Mouse (Mus musculus) heart, embryonic 12.5 days (tissue): ENCODE data around the gene Exosc5. TPM values are rescaled to one million over a fixed set of nuclear protein-coding genes. Genes with fewer than 3 reads are reported as not detected.

Experiments
- ATAC-seq: fragments of 200-750 bp; cut with Nextera tagmentation; 2 replicates; pipeline ENCODE4 v1.8.0; 2017; ENCODE audit warnings: moderate TSS enrichment, moderate library complexity; ENCODE audit not compliant: insufficient number of reproducible peaks, low FRiP score
- H3K27ac ChIP-seq: fragments of 300-500 bp; sonication (generic); 2 replicates; pipeline ENCODE4 v1.5.1; 2016; ENCODE audit warnings: mild to moderate bottlenecking, moderate library complexity; ENCODE audit not compliant: poor library complexity, severe bottlenecking
- H3K27me3 ChIP-seq: fragments of 300-500 bp; sonication (generic); replicated peaks from 2 replicates; pipeline ENCODE4 v1.6.1; 2016; ENCODE audit warnings: mild to moderate bottlenecking, moderate library complexity
- H3K36me3 ChIP-seq: fragments of 300-500 bp; sonication (generic); 2 replicates; pipeline ENCODE4 v1.6.1; 2016; ENCODE audit warnings: mild to moderate bottlenecking, moderate library complexity
- H3K4me1 ChIP-seq: fragments of 300-500 bp; sonication (generic); replicated peaks from 2 replicates; pipeline ENCODE4 v1.6.1; 2016; ENCODE audit warnings: mild to moderate bottlenecking
- H3K4me2 ChIP-seq: fragments of 300-500 bp; sonication (generic); 2 replicates; pipeline ENCODE4 v1.6.1; 2016; ENCODE audit warnings: mild to moderate bottlenecking, moderate library complexity
- H3K4me3 ChIP-seq: fragments of 300-500 bp; sonication (generic); 2 replicates; pipeline ENCODE4 v1.5.1; 2016; ENCODE audit warnings: mild to moderate bottlenecking
- H3K9ac ChIP-seq: fragments of 300-500 bp; sonication (generic); 2 replicates; pipeline ENCODE4 v1.6.1; 2016; ENCODE audit warnings: mild to moderate bottlenecking, moderate library complexity
- H3K9me3 ChIP-seq: fragments of 300-500 bp; sonication (generic); replicated peaks from 2 replicates; pipeline ENCODE4 v1.6.1; 2016; ENCODE audit warnings: mild to moderate bottlenecking, moderate library complexity
- WGBS: fragments of 180-500 bp; shearing (Covaris S2); methylation state at CpG from one replicate; pipeline ENCODE4 v1.1.7; 2016; 5-methylcytosine and 5-hydroxymethylcytosine counted together
- polyA plus RNA-seq: library from polyadenylated mRNA; unstranded; fragments of >200 nt; fragmentation: Nextera tagmentation; extraction: Ambion mirVana; gene quantifications from 2 replicates; pipeline ENCODE4 v1.2.1, GENCODE M21; 2016

The Exosc5 gene
- polyA plus RNA-seq, 1 experiment from 2014 or later: 37.2 TPM

GRCm38 (mm10) chr7:25669158-25669557 is 10.2 kb downstream of the Exosc5 start:
- H3K27ac ChIP-seq: no peak overlapping the region
- no peak overlapping the region for H3K4me3 ChIP-seq
- ATAC-seq: no peak
- 86% methylated on average over 10 of the region's 10 CpGs for WGBS
- no peak overlapping the region for H3K9ac ChIP-seq
- no peak overlapping the region for H3K4me2 ChIP-seq
- H3K36me3 ChIP-seq: peaks cover 49% of the 10 kb centered on the region
- H3K9me3 ChIP-seq: no peaks in the 10 kb centered on the region
- no peaks in the 10 kb centered on the region for H3K4me1 ChIP-seq
- peaks cover 13% of the 10 kb centered on the region for H3K27me3 ChIP-seq

GRCm38 (mm10) chr7:25669631-25670030 is 10.7 kb downstream of the Exosc5 start:
- ATAC-seq: no peak
- Histone ChIP-seq H3K4me3 (no peak overlapping the region), H3K9me3 (no peaks in the 10 kb centered on the region), H3K4me2 (no peak overlapping the region), H3K27ac (no peak overlapping the region), H3K9ac (no peak overlapping the region), H3K36me3 (peaks cover 44% of the 10 kb centered on the region), H3K27me3 (peaks cover 17% of the 10 kb centered on the region), H3K4me1 (peaks cover 1% of the 10 kb centered on the region; the same call in 1 of the 2 replicates)
- 77% methylated on average over 9 of the region's 9 CpGs for WGBS

GRCm38 (mm10) chr7:25670096-25670495 is 11.1 kb downstream of the Exosc5 start:
- Histone ChIP-seq H3K9ac (no peak overlapping the region), H3K4me2 (no peak overlapping the region), H3K4me1 (peaks cover 6% of the 10 kb centered on the region), H3K36me3 (peaks cover 39% of the 10 kb centered on the region), H3K27ac (no peak overlapping the region), H3K27me3 (peaks cover 22% of the 10 kb centered on the region), H3K9me3 (no peaks in the 10 kb centered on the region), H3K4me3 (no peak overlapping the region)
- WGBS: 81% methylated on average over 4 of the region's 4 CpGs
- no peak for ATAC-seq

GRCm38 (mm10) chr7:25671686-25672085 is 12.7 kb downstream of the Exosc5 start:
- no peak overlapping the region for H3K4me3 ChIP-seq
- ATAC-seq: no peak
- H3K9ac ChIP-seq: no peak overlapping the region
- H3K36me3 ChIP-seq: peaks cover 26% of the 10 kb centered on the region
- peaks cover 8% of the 10 kb centered on the region for H3K4me1 ChIP-seq
- H3K4me2 ChIP-seq: no peak overlapping the region
- 62% methylated on average over 2 of the region's 2 CpGs for WGBS
- H3K27me3 ChIP-seq: peaks cover 38% of the 10 kb centered on the region
- H3K27ac ChIP-seq: no peak overlapping the region
- H3K9me3 ChIP-seq: no peaks in the 10 kb centered on the region

- WGBS: 49% methylated on average over 4 of the region's 4 CpGs
- H3K9me3 ChIP-seq: no peaks in the 10 kb centered on the region
- peaks cover 8% of the 10 kb centered on the region for H3K4me1 ChIP-seq
- no peak overlapping the region for H3K27ac ChIP-seq
- H3K9ac ChIP-seq: no peak overlapping the region
- ATAC-seq: no peak
- H3K4me2 ChIP-seq: no peak overlapping the region
- H3K27me3 ChIP-seq: peaks cover 43% of the 10 kb centered on the region
- peaks cover 20% of the 10 kb centered on the region for H3K36me3 ChIP-seq
- no peak overlapping the region for H3K4me3 ChIP-seq
Measured at GRCm38 (mm10) chr7:25672442-25672841, 13.5 kb downstream of the Exosc5 start.

- H3K4me3 ChIP-seq: peak overlapping the region; percentile 37; the same call in 1 of the 2 replicates
- H3K36me3 ChIP-seq: peaks cover under 1% of the 10 kb centered on the region; the same call in 1 of the 2 replicates
- H3K9me3 ChIP-seq: no peaks in the 10 kb centered on the region
- no peak overlapping the region for H3K9ac ChIP-seq
- no peak for ATAC-seq
- H3K27ac ChIP-seq: no peak overlapping the region
- WGBS: 31% methylated on average over 9 of the region's 9 CpGs
- peaks cover 8% of the 10 kb centered on the region for H3K4me1 ChIP-seq
- peak overlapping the region; percentile 64 for H3K4me2 ChIP-seq
- peaks cover 43% of the 10 kb centered on the region for H3K27me3 ChIP-seq
Measured at GRCm38 (mm10) chr7:25674297-25674696, 15.3 kb downstream of the Exosc5 start.

GRCm38 (mm10) chr7:25674719-25675300 is 15.8 kb downstream of the Exosc5 start, which contains the start of gene Tmem91:
TSS of gene Tmem91 (minus strand) at chr7:25675166.
- H3K36me3 ChIP-seq: no peaks in the 10 kb centered on the region
- 4% methylated on average over 29 of the region's 29 CpGs for WGBS
- H3K27me3 ChIP-seq: peaks cover 43% of the 10 kb centered on the region
- no peak within 1 kb of the TSS for H3K27ac ChIP-seq
- no peaks in the 10 kb centered on the region for H3K9me3 ChIP-seq
- peak within 1 kb of the TSS; percentile 37 for H3K4me3 ChIP-seq
- 0 out of 2 replicates have a peak within 1 kb of the TSS, but pooled peaks have one; percentile 23 for H3K9ac ChIP-seq
- H3K4me2 ChIP-seq: peak within 1 kb of the TSS; percentile 64
- peaks cover 8% of the 10 kb centered on the region for H3K4me1 ChIP-seq
- 0 out of 2 replicates have a peak, but pooled peaks have one; percentile 52 for ATAC-seq

GRCm38 (mm10) chr7:25675405-25675804 is 16.4 kb downstream of the Exosc5 start:
- no peak overlapping the region for H3K4me3 ChIP-seq
- no peak overlapping the region for H3K4me2 ChIP-seq
- H3K36me3 ChIP-seq: no peaks in the 10 kb centered on the region
- H3K9me3 ChIP-seq: no peaks in the 10 kb centered on the region
- no peak overlapping the region for H3K9ac ChIP-seq
- WGBS: 36% methylated on average over 6 of the region's 6 CpGs
- ATAC-seq: no peak
- H3K27me3 ChIP-seq: peaks cover 43% of the 10 kb centered on the region
- peaks cover 8% of the 10 kb centered on the region for H3K4me1 ChIP-seq
- no peak overlapping the region for H3K27ac ChIP-seq

- Histone ChIP-seq H3K4me3 (no peak overlapping the region), H3K36me3 (no peaks in the 10 kb centered on the region), H3K9me3 (no peaks in the 10 kb centered on the region), H3K4me2 (no peak overlapping the region), H3K27me3 (peaks cover 43% of the 10 kb centered on the region), H3K9ac (no peak overlapping the region), H3K4me1 (peaks cover 10% of the 10 kb centered on the region), H3K27ac (no peak overlapping the region)
- ATAC-seq: no peak
- WGBS: 61% methylated on average over 15 of the region's 15 CpGs
Measured at GRCm38 (mm10) chr7:25676085-25676781, 17.3 kb downstream of the Exosc5 start.

- Histone ChIP-seq H3K27me3 (peaks cover 43% of the 10 kb centered on the region), H3K4me2 (no peak overlapping the region), H3K36me3 (no peaks in the 10 kb centered on the region), H3K9me3 (no peaks in the 10 kb centered on the region), H3K4me1 (peaks cover 17% of the 10 kb centered on the region), H3K4me3 (no peak overlapping the region), H3K9ac (no peak overlapping the region), H3K27ac (no peak overlapping the region)
- WGBS: 88% methylated on average over 7 of the region's 7 CpGs
- no peak for ATAC-seq
Measured at GRCm38 (mm10) chr7:25677013-25677412, 18.0 kb downstream of the Exosc5 start.

- peak overlapping the region; percentile 61; the same call in 1 of the 2 replicates for H3K9ac ChIP-seq
- H3K36me3 ChIP-seq: peaks cover 9% of the 10 kb centered on the region; the same call in 1 of the 2 replicates
- peaks cover 26% of the 10 kb centered on the region for H3K4me1 ChIP-seq
- no peak for ATAC-seq
- WGBS: 8% methylated on average over 6 of the region's 6 CpGs
- peak overlapping the region; percentile 66 for H3K4me2 ChIP-seq
- H3K4me3 ChIP-seq: peak overlapping the region; percentile 60
- no peaks in the 10 kb centered on the region for H3K9me3 ChIP-seq
- peaks cover 22% of the 10 kb centered on the region for H3K27me3 ChIP-seq
- H3K27ac ChIP-seq: peak overlapping the region; percentile 84
Measured at GRCm38 (mm10) chr7:25679971-25680370, 21.0 kb downstream of the Exosc5 start.
